Mouse (Mus musculus) erythroblast, embryonic 14.5 days (primary cell): ENCODE measurements around the gene Ankdd1a. TPM values are rescaled to one million over a fixed set of nuclear protein-coding genes. Genes with fewer than 3 reads are reported as not detected.

Experiments used
- H3K27me3 ChIP-seq: 2 replicates; pipeline ENCODE4 v1.6.1; 2012; ENCODE audit warnings: inconsistent platforms; ENCODE audit not compliant: control insufficient read depth
- H3K36me3 ChIP-seq: 2 replicates; pipeline ENCODE4 v1.6.1; 2012; ENCODE audit warnings: mild to moderate bottlenecking, inconsistent platforms; ENCODE audit not compliant: control insufficient read depth
- H3K4me1 ChIP-seq: 2 replicates; pipeline ENCODE4 v1.6.1; 2012; ENCODE audit warnings: inconsistent platforms; ENCODE audit not compliant: control insufficient read depth
- H3K4me3 ChIP-seq: replicated peaks from 2 replicates; pipeline ENCODE3; 2012; ENCODE audit warnings: moderate library complexity, mild to moderate bottlenecking, inconsistent platforms
- H3K9me3 ChIP-seq: 2 replicates; pipeline ENCODE4 v1.6.1; 2012; ENCODE audit warnings: low read length, inconsistent platforms, mixed read lengths; ENCODE audit not compliant: control insufficient read depth
- GATA1 ChIP-seq: IDR thresholded peaks from 2 replicates; pipeline ENCODE4 v1.6.1; 2012; ENCODE audit warnings: low read length, inconsistent platforms, mixed read lengths
- TAL1 ChIP-seq: IDR thresholded peaks from 3 replicates; pipeline ENCODE4 v1.6.1; 2012; ENCODE audit warnings: low read length, inconsistent platforms, mixed read lengths
- polyA plus RNA-seq: library from polyadenylated mRNA; stranded (reverse); fragments of >175 nt; gene quantifications from 2 replicates; pipeline ENCODE4 v1.2.3, GENCODE M21; 2012

Ankdd1a gene
- polyA plus RNA-seq, 1 experiment = not detected

DNA sequence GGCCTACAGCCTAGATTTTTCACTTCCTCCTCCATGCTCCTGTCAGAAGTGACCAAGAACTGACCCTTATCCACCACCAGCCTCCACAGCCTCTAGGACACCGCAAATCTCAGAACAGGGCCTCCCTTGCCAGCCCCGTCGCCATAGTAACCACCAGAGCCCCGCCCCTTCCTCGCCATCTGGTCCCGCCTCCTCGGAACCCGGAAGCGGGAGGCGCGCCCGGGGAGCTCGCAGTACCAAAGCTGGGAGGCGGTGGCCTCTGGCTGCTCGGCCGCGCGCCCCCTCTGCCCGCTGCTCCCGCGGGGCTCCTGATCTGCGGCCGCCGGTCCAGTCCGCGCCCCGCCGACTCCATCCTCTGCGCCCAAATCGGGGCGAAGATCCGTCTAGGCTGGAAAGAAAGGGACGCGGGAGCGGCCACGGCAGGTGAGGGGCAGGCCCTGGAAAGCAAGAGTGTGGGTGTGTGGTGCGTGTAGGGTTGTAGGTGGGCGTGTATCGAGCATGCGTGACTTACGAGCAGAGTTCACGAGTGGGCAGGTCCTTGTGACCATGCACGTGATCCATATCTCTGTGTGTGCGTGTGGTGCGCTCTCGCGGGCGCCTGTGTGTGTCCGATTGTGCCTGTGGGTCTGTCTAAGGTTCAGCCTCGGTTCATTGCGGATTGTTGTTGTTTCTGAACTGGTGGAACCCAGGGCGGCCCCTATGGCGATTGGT, 59.1 kb downstream of the Ankdd1a start, which contains the start of gene Spg21:
Gene Spg21, plus strand, starts transcription at position 216 of the 711 bp plus-strand sequence.
- H3K9me3 ChIP-seq = peaks cover 2% of the 10 kb centered on the region

DNA sequence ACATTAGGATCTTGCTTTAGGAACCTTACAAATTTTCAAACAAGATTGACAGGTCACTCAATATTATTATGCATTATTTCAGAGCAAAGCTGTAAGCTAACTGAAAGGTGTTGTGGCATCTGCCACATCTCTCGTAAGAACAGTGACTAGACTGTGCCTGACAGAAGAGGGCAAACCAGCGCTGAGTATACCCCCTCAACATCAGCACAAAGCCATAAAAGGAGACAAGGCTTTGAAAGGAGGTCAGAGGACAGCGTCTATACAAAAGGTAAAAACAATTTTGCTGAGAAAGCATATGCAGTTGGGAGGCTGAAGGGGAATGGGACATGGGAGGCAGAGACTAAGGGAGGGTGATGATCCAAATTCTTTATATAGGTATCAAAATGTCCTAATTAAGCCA, 59.8 kb downstream of the Ankdd1a start:
- no peak overlapping the region for H3K4me3 ChIP-seq
- no peak for TF ChIP-seq GATA1
- TF ChIP-seq TAL1 = no peak
- H3K4me1 ChIP-seq = peaks cover 26% of the 10 kb centered on the region
- H3K27me3 ChIP-seq = no peaks in the 10 kb centered on the region
- no peaks in the 10 kb centered on the region for H3K9me3 ChIP-seq
- H3K36me3 ChIP-seq = no peaks in the 10 kb centered on the region

More for the DNA sequence above, 59.1 kb downstream of the Ankdd1a start, which contains the start of gene Spg21:
- H3K27me3 ChIP-seq = no peaks in the 10 kb centered on the region
- TF ChIP-seq GATA1 (no peak), TAL1 (no peak)
- peaks cover 3% of the 10 kb centered on the region for H3K36me3 ChIP-seq
- H3K4me1 ChIP-seq = peaks cover 26% of the 10 kb centered on the region
- H3K4me3 ChIP-seq = peak within 1 kb of the TSS; percentile 67

DNA sequence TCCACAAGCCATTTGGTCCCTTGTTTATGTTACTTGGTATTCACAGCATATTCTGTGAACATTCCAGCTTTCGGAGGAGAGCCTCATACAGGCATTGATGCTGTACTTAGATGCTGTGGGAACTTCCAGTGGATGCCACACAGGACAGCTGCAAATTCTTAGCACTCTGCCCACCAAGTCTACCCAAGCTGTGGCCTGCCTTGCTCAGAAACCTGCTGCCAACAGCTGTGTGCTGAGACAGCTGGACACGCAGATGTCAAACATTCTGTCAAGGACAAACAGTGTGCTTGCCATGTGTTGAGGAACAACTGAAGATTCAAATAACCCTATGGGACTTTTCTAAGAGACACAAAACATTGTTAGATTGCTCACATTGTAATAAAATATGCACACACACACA, 61.0 kb downstream of the Ankdd1a start:
- Histone ChIP-seq H3K27me3 (no peaks in the 10 kb centered on the region), H3K4me3 (no peak overlapping the region), H3K36me3 (no peaks in the 10 kb centered on the region), H3K9me3 (no peaks in the 10 kb centered on the region), H3K4me1 (peaks cover 23% of the 10 kb centered on the region)
- TF ChIP-seq GATA1 = no peak

DNA sequence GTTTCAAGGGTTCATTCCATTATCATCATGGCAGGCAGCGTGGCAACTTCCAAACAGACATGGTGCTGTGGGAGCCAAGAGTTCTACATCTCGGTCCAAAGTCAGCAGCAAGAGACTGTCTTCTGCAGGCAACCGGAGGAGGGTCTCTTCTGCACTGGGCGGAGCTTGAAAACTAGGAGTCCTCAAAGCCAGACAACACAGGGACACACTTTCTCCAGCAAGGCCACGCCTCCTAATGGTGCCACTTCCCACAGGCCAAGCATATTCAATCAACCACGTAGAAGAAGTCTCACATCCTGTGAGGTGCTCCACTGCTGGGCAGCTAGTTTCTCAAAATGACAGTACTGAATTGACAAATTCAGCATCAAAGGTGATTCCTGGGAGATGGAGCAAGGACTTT, 72.0 kb downstream of the Ankdd1a start:
- no peak overlapping the region for H3K4me3 ChIP-seq
- no peaks in the 10 kb centered on the region for H3K27me3 ChIP-seq
- peaks cover 53% of the 10 kb centered on the region for H3K36me3 ChIP-seq
- TF ChIP-seq GATA1 (no peak), TAL1 (no peak)
- H3K4me1 ChIP-seq = no peaks in the 10 kb centered on the region
- H3K9me3 ChIP-seq = no peaks in the 10 kb centered on the region

DNA sequence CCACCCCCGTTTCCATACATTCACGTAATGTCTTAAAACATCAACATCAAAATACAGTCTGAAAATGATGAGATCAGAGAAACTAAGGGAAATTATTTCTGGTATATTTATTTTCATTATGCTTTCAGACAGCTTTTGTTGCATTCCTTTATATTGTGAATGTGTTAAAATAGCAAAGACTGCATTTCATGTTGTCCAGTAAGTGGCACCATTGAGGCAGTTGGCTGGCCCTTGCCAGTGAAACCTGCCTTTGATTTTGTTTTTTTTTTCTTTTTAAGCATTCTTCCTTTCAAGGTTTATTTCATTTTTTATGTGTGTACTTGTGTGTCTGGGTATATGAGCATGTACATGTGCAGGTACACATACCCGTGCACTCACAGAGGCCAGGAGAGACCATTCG, 75.3 kb downstream of the Ankdd1a start:
- Histone ChIP-seq H3K27me3 (no peaks in the 10 kb centered on the region), H3K4me1 (no peaks in the 10 kb centered on the region), H3K4me3 (no peak overlapping the region), H3K9me3 (no peaks in the 10 kb centered on the region), H3K36me3 (peaks cover 56% of the 10 kb centered on the region)
- TF ChIP-seq GATA1 = no peak
- no peak for TF ChIP-seq TAL1

Other genes starting within 250 kb of the Ankdd1a start
- 0.86 and 1.1 TPM in 2 replicates for gene Clpx, start 225.9 kb downstream of the Ankdd1a start, polyA plus RNA-seq
- gene Pdcd7, start 174.1 kb downstream of the Ankdd1a start, polyA plus RNA-seq = 0.99 and 1.1 TPM in 2 replicates
- gene Ubap1l, start 159.2 kb downstream of the Ankdd1a start, polyA plus RNA-seq = 0.05 and 0.06 TPM in 2 replicates
- not detected in 2 replicates for gene Kbtbd13, start 128.5 kb downstream of the Ankdd1a start, polyA plus RNA-seq
- 0.03 TPM in 1 of 2 replicates, not detected in the other for gene Rasl12, start 121.7 kb downstream of the Ankdd1a start, polyA plus RNA-seq
- not detected in 2 replicates for gene Slc51b, start 97.2 kb downstream of the Ankdd1a start, polyA plus RNA-seq
- gene Mtfmt, start 84.4 kb downstream of the Ankdd1a start, polyA plus RNA-seq = 0.14 and 0.22 TPM in 2 replicates
- 0.25 and 0.51 TPM in 2 replicates for gene Spg21, start 59.2 kb downstream of the Ankdd1a start, polyA plus RNA-seq
- 11.7 and 13.8 TPM in 2 replicates for gene Plekho2, start 59.8 kb upstream of the Ankdd1a start, polyA plus RNA-seq
- gene Pif1, start 67.0 kb upstream of the Ankdd1a start, polyA plus RNA-seq = 4.9 and 5.2 TPM in 2 replicates
- gene Rbpms2, start 109.5 kb upstream of the Ankdd1a start, polyA plus RNA-seq = 0.09 and 0.12 TPM in 2 replicates
- 10.5 and 13.6 TPM in 2 replicates for gene Oaz2, start 147.8 kb upstream of the Ankdd1a start, polyA plus RNA-seq